Comparison of ENCODE assay signal across 21 mouse cellular contexts in the genomic region with DNA sequence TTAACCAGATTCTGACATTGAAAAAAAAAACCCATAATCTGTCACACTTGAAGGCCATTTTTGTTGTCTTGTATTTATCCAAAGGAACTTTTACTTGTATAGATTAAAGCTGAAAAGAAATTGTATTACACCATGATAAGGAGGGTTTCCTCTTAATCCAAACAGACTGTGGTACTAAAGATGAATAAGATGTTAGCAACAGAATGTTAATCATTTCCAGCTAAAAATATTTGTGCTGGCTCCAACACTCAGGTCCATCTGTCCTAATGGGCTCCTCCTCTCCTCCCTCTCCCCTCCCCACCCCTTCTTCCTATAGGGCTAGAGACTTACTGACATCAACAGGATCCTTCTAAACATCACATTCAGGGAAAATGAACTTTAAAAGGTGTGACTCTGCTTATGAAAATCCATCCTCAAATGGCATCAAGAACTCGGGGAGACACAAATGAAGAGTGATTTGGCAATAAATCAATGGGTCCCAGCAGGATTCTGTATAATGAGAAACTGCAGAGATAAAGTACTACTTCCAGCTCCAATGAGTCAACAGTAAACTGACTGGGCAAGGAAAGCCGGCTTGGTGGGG.
A peak's percentile ranks its signal among the peaks of the same experiment; 100 is the strongest.
DNase-seq lines count a peak whose midpoint lies in the region; ATAC-seq and TF ChIP-seq lines count a peak whose summit lies in the region.
"Had no signal": no experiment of that assay in that cellular context is flagged by ENCODE, and none has a peak within 500 bp of the region (broad histone marks: within the 10 kb centered on the region; RNA-seq: fewer than 3 reads in every experiment).

No protein-coding gene starts in this region.

- H3K9ac ChIP-seq in heart, postnatal 0 days (replicated peaks; ENCODE audit: low read depth, low read length): no peak overlapping the region
- H3K9ac ChIP-seq in lung, embryonic 14.5 days: no peak overlapping the region
- H3K9ac ChIP-seq in stomach, embryonic 15.5 days: no peak overlapping the region
- H3K9ac ChIP-seq: liver, embryonic 12.5 days; midbrain, embryonic 13.5 days; neural tube, embryonic 12.5 days had no signal

- H3K27ac ChIP-seq in heart, postnatal 0 days (ENCODE audit: low read depth): 0 out of 2 replicates have a peak overlapping the region, but pooled peaks have one; percentile 83
- 0 out of 2 replicates have a peak overlapping the region, but pooled peaks have one; percentile 26 for H3K27ac ChIP-seq in lung, embryonic 14.5 days (ENCODE audit: low read depth)
- H3K27ac ChIP-seq in brown adipose tissue, adult 24 weeks (replicated peaks; ENCODE audit: low read depth, low read length): peak overlapping the region; percentile 42
- H3K27ac ChIP-seq in stomach, embryonic 15.5 days: peak overlapping the region; percentile 65; the same call in 1 of the 2 replicates
- H3K27ac ChIP-seq: hindbrain, embryonic 10.5 days; liver, embryonic 12.5 days; midbrain, embryonic 13.5 days; neural tube, embryonic 12.5 days had no signal

- no peaks in the 10 kb centered on the region for H3K9me3 ChIP-seq in heart, postnatal 0 days (replicated peaks; ENCODE audit: control insufficient read depth, low read length)
- H3K9me3 ChIP-seq in lung, embryonic 14.5 days (ENCODE audit: low read depth, low read length): no peaks in the 10 kb centered on the region
- no peaks in the 10 kb centered on the region for H3K9me3 ChIP-seq in stomach, embryonic 15.5 days
- H3K9me3 ChIP-seq: hindbrain, embryonic 10.5 days; liver, embryonic 12.5 days; midbrain, embryonic 13.5 days; neural tube, embryonic 12.5 days had no signal

- no peak overlapping the region for H3K4me2 ChIP-seq in heart, postnatal 0 days (ENCODE audit: low read depth, low read length)
- no peak overlapping the region for H3K4me2 ChIP-seq in lung, embryonic 14.5 days
- no peak overlapping the region for H3K4me2 ChIP-seq in stomach, embryonic 15.5 days
- H3K4me2 ChIP-seq: heart, embryonic 11.5 days; liver, embryonic 12.5 days; midbrain, embryonic 13.5 days; neural tube, embryonic 12.5 days had no signal

- peaks cover 51% of the 10 kb centered on the region for H3K4me1 ChIP-seq in heart, postnatal 0 days (ENCODE audit: control insufficient read depth, insufficient read depth)
- peaks cover 52% of the 10 kb centered on the region for H3K4me1 ChIP-seq in lung, embryonic 14.5 days (ENCODE audit: insufficient read depth)
- H3K4me1 ChIP-seq in brown adipose tissue, adult 24 weeks (ENCODE audit: control insufficient read depth, insufficient read depth, insufficient read length, low read length): peaks cover 35% of the 10 kb centered on the region
- peaks cover 37% of the 10 kb centered on the region for H3K4me1 ChIP-seq in stomach, embryonic 15.5 days

- no peak for TF ChIP-seq EP300 in heart, postnatal 0 days (IDR thresholded peaks at IDR 0.05; ENCODE audit: low read depth)

- H3K4me3 ChIP-seq in heart, postnatal 0 days (ENCODE audit: low read depth, low read length): no peak overlapping the region
- H3K4me3 ChIP-seq in lung, embryonic 14.5 days (ENCODE audit: low read depth, low read length): no peak overlapping the region
- H3K4me3 ChIP-seq in brown adipose tissue, adult 24 weeks (ENCODE audit: insufficient read depth, low read depth, low read length): no peak overlapping the region
- no peak overlapping the region for H3K4me3 ChIP-seq in stomach, embryonic 15.5 days (replicated peaks)
- H3K4me3 ChIP-seq: erythroblast, embryonic 14.5 days; hindbrain, embryonic 10.5 days; liver, embryonic 12.5 days; midbrain, embryonic 13.5 days; neural tube, embryonic 12.5 days had no signal

- no peaks in the 10 kb centered on the region for H3K27me3 ChIP-seq in heart, postnatal 0 days (ENCODE audit: control insufficient read depth, insufficient read depth, low read length)
- H3K27me3 ChIP-seq in lung, embryonic 14.5 days (ENCODE audit: insufficient read depth, low read length): no peaks in the 10 kb centered on the region
- H3K27me3 ChIP-seq in stomach, embryonic 15.5 days (replicated peaks): no peaks in the 10 kb centered on the region
- H3K27me3 ChIP-seq: midbrain, embryonic 13.5 days; neural tube, embryonic 12.5 days had no signal

- WGBS in heart, postnatal 0 days: 49% methylated on average over 2 of the region's 2 CpGs
- WGBS in lung, embryonic 14.5 days: 8% methylated on average over 2 of the region's 2 CpGs
- WGBS in stomach, embryonic 15.5 days: 9% methylated on average over 2 of the region's 2 CpGs

- TF ChIP-seq CTCF in heart, postnatal 0 days (IDR thresholded peaks at IDR 0.05; ENCODE audit: low read depth): no peak
- no peak for TF ChIP-seq CTCF in lung, embryonic 14.5 days (IDR thresholded peaks at IDR 0.05; ENCODE audit: low read depth)

- H3K36me3 ChIP-seq in heart, postnatal 0 days (replicated peaks; ENCODE audit: control insufficient read depth, insufficient read depth, low read length): no peaks in the 10 kb centered on the region
- no peaks in the 10 kb centered on the region for H3K36me3 ChIP-seq in lung, embryonic 14.5 days (ENCODE audit: insufficient read depth)
- H3K36me3 ChIP-seq in stomach, embryonic 15.5 days: no peaks in the 10 kb centered on the region
- H3K36me3 ChIP-seq: hindbrain, embryonic 10.5 days; liver, embryonic 12.5 days; midbrain, embryonic 13.5 days; neural tube, embryonic 12.5 days had no signal

- no peak for DNase-seq in heart, postnatal 0 days (ENCODE audit: low spot score)
- no peak for DNase-seq in heart, adult 11 months
- DNase-seq in lung, embryonic 14.5 days: peak; percentile 69
- no peak for DNase-seq in lung, postnatal 10 days
- no peak for DNase-seq in thymus, adult 18-20 months
- no peak for DNase-seq in frontal cortex, postnatal 10 days (ENCODE audit: low spot score in 2 of 2)
- DNase-seq: adrenal gland, postnatal 14 days; gastrocnemius, postnatal 25 days; kidney, postnatal 10 days; right cerebral cortex, postnatal 4 days; thymus, postnatal 4 days had no signal

- ATAC-seq in heart, postnatal 0 days (ENCODE audit: insufficient read depth, low read depth): no peak
- peak; percentile 64 for ATAC-seq in lung, embryonic 14.5 days (ENCODE audit: insufficient read depth)
- ATAC-seq in stomach, embryonic 15.5 days (ENCODE audit: insufficient read depth, low FRiP score, low read depth): no peak
- ATAC-seq: forebrain, embryonic 14.5 days; liver, embryonic 12.5 days; lung, postnatal 0 days; midbrain, embryonic 13.5 days had no signal

Comparison
In these comparisons a context has a peak if more than half of its experiments do, and no peak if none do; other contexts are left out.
1. H3K27ac ChIP-seq: peak in every context shown above with its lines; median percentile 83 in heart, postnatal 0 days; 65 in stomach, embryonic 15.5 days; 42 in brown adipose tissue, adult 24 weeks; 26 in lung, embryonic 14.5 days.